Mouse (Mus musculus) cortical plate, adult 2 months (tissue): ENCODE measurements around the gene Tnrc18.

Source experiments
- CTCF ChIP-seq: fragments of 200-500 bp; IDR thresholded peaks from 2 replicates; pipeline ENCODE4 v1.5.1; 2011; ENCODE audit warnings: mild to moderate bottlenecking, control low read depth, low read length; ENCODE audit not compliant: insufficient read depth; ENCODE audit errors: extremely low read depth
- POLR2A ChIP-seq: fragments of 200-500 bp; IDR thresholded peaks from 2 replicates; pipeline ENCODE4 v1.6.1; 2011; ENCODE audit warnings: mild to moderate bottlenecking, low read length, control low read depth; ENCODE audit not compliant: insufficient read depth; ENCODE audit errors: extremely low read depth

DNA sequence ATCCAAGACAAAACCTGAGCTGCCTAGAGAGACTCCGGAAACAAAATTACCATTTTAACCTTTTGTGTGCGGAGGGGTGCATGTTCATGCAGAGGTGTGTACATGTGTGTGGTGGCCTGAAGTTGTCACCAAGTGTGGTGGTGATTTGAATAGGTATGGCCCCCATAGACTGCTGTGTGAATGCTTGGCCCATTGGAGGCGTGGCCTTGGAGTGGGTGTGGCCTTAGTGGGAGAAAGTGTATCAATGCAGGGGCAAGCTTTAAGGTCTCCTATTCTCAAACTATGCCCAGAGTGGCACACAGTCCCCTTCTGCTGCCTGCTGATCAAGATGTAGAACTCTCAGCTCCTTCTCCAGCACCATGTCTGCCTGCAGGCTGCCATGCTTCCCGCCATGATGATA, 8.7 kb upstream of the Tnrc18 start:
- TF ChIP-seq POLR2A (no peak), CTCF (no peak)
